Mouse (Mus musculus) spleen, adult 2 months (tissue): ENCODE measurements around the gene Rbms3.

Source experiments
- CTCF ChIP-seq: fragments of 200-500 bp; IDR thresholded peaks from 2 replicates; pipeline ENCODE4 v1.5.1; 2011; ENCODE audit warnings: mild to moderate bottlenecking, inconsistent platforms; ENCODE audit not compliant: insufficient read depth, insufficient read length, insufficient replicate concordance; ENCODE audit errors: extremely low read depth
- POLR2A ChIP-seq: fragments of 200-500 bp; IDR thresholded peaks from 2 replicates; pipeline ENCODE4 v1.6.1; 2011; ENCODE audit warnings: low read depth, low read length, inconsistent platforms

GRCm38 (mm10) chr9:117404621-117405020 lies 225.1 kb downstream of the Rbms3 start:
- TF ChIP-seq CTCF (no peak), POLR2A (no peak)
